Mouse (Mus musculus) erythroid progenitor cell, adult 5-6 weeks (primary cell): Measurements from ENCODE around the gene Mpzl1. TPM values are rescaled to one million over a fixed set of nuclear protein-coding genes. Genes with fewer than 3 reads are reported as not detected.

Experiments used
- ATAC-seq: replicated peaks from 2 replicates; pipeline ENCODE4 v1.8.0; 2016; ENCODE audit warnings: moderate number of reproducible peaks, mild to moderate bottlenecking, moderate TSS enrichment, inconsistent platforms; ENCODE audit not compliant: poor library complexity, low FRiP score, severe bottlenecking
- total RNA-seq, 2 experiments: library from RNA; stranded (forward) in 1 of 2; stranded (reverse) in 1 of 2; fragments of 150-400 nt in 1 of 2; fragments of 186-747, 209-891 nt in 1 of 2; gene quantifications; 2 replicates each; pipeline versions ENCODE4 v1.2.3 to v1.2.4; 2015 to 2017; ENCODE audit warnings: low replicate concordance in 2 of 2

Mpzl1 gene
- total RNA-seq, 2 experiments from 2014 or later = 31.0 TPM; not detected in 1

- no peak for ATAC-seq
These were observed 9.3 kb downstream of the Mpzl1 start for GRCm38 (mm10) chr1:165625058-165625457.

GRCm38 (mm10) chr1:165618201-165618624 lies 16.1 kb downstream of the Mpzl1 start:
- no peak for ATAC-seq

- no peak for ATAC-seq
These were observed 17.0 kb downstream of the Mpzl1 start for GRCm38 (mm10) chr1:165617166-165617891.

- ATAC-seq = no peak
These were observed 17.7 kb downstream of the Mpzl1 start for GRCm38 (mm10) chr1:165616652-165617051.

GRCm38 (mm10) chr1:165614793-165615192 lies 19.5 kb downstream of the Mpzl1 start:
- ATAC-seq = no peak

- no peak for ATAC-seq
These were observed 20.4 kb downstream of the Mpzl1 start for GRCm38 (mm10) chr1:165613926-165614325.

- no peak for ATAC-seq
These were observed 21.6 kb downstream of the Mpzl1 start for GRCm38 (mm10) chr1:165612714-165613113.

GRCm38 (mm10) chr1:165610321-165610999 lies 23.9 kb downstream of the Mpzl1 start:
- ATAC-seq = no peak

- ATAC-seq = no peak
These were observed 24.6 kb downstream of the Mpzl1 start for GRCm38 (mm10) chr1:165609495-165610320.

- no peak for ATAC-seq
These were observed 25.4 kb downstream of the Mpzl1 start for GRCm38 (mm10) chr1:165608904-165609303.

GRCm38 (mm10) chr1:165605774-165606173 lies 28.6 kb downstream of the Mpzl1 start:
- no peak for ATAC-seq

GRCm38 (mm10) chr1:165605108-165605507 lies 29.2 kb downstream of the Mpzl1 start:
- ATAC-seq = no peak

- ATAC-seq = no peak
These were observed 30.1 kb downstream of the Mpzl1 start for GRCm38 (mm10) chr1:165604203-165604602.

GRCm38 (mm10) chr1:165603218-165603617 lies 31.1 kb downstream of the Mpzl1 start:
- no peak for ATAC-seq

GRCm38 (mm10) chr1:165601775-165602280 lies 32.5 kb downstream of the Mpzl1 start:
- no peak for ATAC-seq

GRCm38 (mm10) chr1:165594699-165595421 lies 39.5 kb downstream of the Mpzl1 start:
- no peak for ATAC-seq

- ATAC-seq = no peak
These were observed 41.8 kb downstream of the Mpzl1 start for GRCm38 (mm10) chr1:165592295-165593082.

GRCm38 (mm10) chr1:165590760-165591159 lies 43.6 kb downstream of the Mpzl1 start:
- no peak for ATAC-seq
